Mouse (Mus musculus): ENCODE measurements around the gene Klf13.

Klf13 gene

GRCm38 (mm10) chr7:63887034-63887551, 51.6 kb downstream of the Klf13 start:
- peak; percentile 41 for DNase-seq (ENCODE audit: low spot score)

- no peak for DNase-seq (ENCODE audit: low spot score)
These were observed 53.7 kb downstream of the Klf13 start for GRCm38 (mm10) chr7:63885025-63885424.

GRCm38 (mm10) chr7:63882739-63883138, 56.0 kb downstream of the Klf13 start:
- no peak for DNase-seq (ENCODE audit: low spot score)

- no peak for DNase-seq (ENCODE audit: low spot score)
These were observed 59.1 kb downstream of the Klf13 start for GRCm38 (mm10) chr7:63879583-63879982.

- peak; percentile 65 for DNase-seq (ENCODE audit: low spot score)
These were observed 61.1 kb downstream of the Klf13 start for GRCm38 (mm10) chr7:63877610-63878009.

GRCm38 (mm10) chr7:63876640-63877039, 62.1 kb downstream of the Klf13 start:
- DNase-seq (ENCODE audit: low spot score), result no peak

GRCm38 (mm10) chr7:63875686-63876085, 63.0 kb downstream of the Klf13 start:
- no peak for DNase-seq (ENCODE audit: low spot score)

- DNase-seq (ENCODE audit: low spot score), result peak; percentile 32
These were observed 64.8 kb downstream of the Klf13 start for GRCm38 (mm10) chr7:63873880-63874279.

- DNase-seq (ENCODE audit: low spot score), result no peak
These were observed 67.0 kb downstream of the Klf13 start for GRCm38 (mm10) chr7:63871698-63872097.

- DNase-seq (ENCODE audit: low spot score), result no peak
These were observed 70.3 kb downstream of the Klf13 start for GRCm38 (mm10) chr7:63868356-63868918.

- DNase-seq (ENCODE audit: low spot score), result no peak
These were observed 72.8 kb downstream of the Klf13 start for GRCm38 (mm10) chr7:63865911-63866310.

GRCm38 (mm10) chr7:63863046-63863445, 75.7 kb downstream of the Klf13 start:
- peak; percentile 81 for DNase-seq (ENCODE audit: low spot score)

- peak; percentile 47 for DNase-seq (ENCODE audit: low spot score)
These were observed 77.6 kb downstream of the Klf13 start for GRCm38 (mm10) chr7:63861123-63861522.

GRCm38 (mm10) chr7:63858571-63859152, 80.1 kb downstream of the Klf13 start:
- peak; percentile 89 for DNase-seq (ENCODE audit: low spot score)

- no peak for DNase-seq (ENCODE audit: low spot score)
These were observed 80.8 kb downstream of the Klf13 start for GRCm38 (mm10) chr7:63857771-63858417.

- no peak for DNase-seq (ENCODE audit: low spot score)
These were observed 83.4 kb downstream of the Klf13 start for GRCm38 (mm10) chr7:63855283-63855682.

- DNase-seq (ENCODE audit: low spot score), result no peak
These were observed 86.7 kb downstream of the Klf13 start for GRCm38 (mm10) chr7:63851841-63852533.

Measured in yolk sac, embryonic 10.5 days (tissue).